Mouse (Mus musculus) fat pad, adult 2 months (tissue): ENCODE measurements at regions not wholly inside any gene's neighbourhood (a gene's known extent, or its start where the extent isn't known, plus 50 kb on each side); places are given as distances from the start of the nearest gene placed in this dataset.
"Not testable (repeated sequence)": the region's sequence is repeated elsewhere in the genome, so short reads cannot be mapped to it uniquely, and the experiment has no call there.

Source experiments
- DNase-seq: peaks from one replicate; pipeline ENCODE4 v3.0.0-alpha.2; 2011; ENCODE audit warnings: low read depth, low spot score; ENCODE audit errors: extremely low read depth

- no peak for DNase-seq
Observed at GRCm38 (mm10) chr4:45654019-45654803, 121.9 kb upstream of the Shb start.

GRCm38 (mm10) chr4:45648884-45649577, 116.8 kb upstream of the Shb start:
- no peak for DNase-seq

- DNase-seq: no peak
Observed at GRCm38 (mm10) chr4:45647514-45647913, 115.2 kb upstream of the Shb start.

GRCm38 (mm10) chr4:45642604-45643003, 110.3 kb upstream of the Shb start:
- DNase-seq: no peak

GRCm38 (mm10) chr4:45641272-45641671, 109.0 kb upstream of the Shb start:
- DNase-seq: no peak

- DNase-seq: no peak
Observed at GRCm38 (mm10) chr4:45640713-45641112, 108.4 kb upstream of the Shb start.

- no peak for DNase-seq
Observed at GRCm38 (mm10) chr4:45639397-45640034, 107.2 kb upstream of the Shb start.

- DNase-seq: no peak
Observed at GRCm38 (mm10) chr4:45638411-45638810, 106.1 kb upstream of the Shb start.

- DNase-seq: no peak
Observed at GRCm38 (mm10) chr4:45631276-45632045, 99.2 kb upstream of the Shb start.

GRCm38 (mm10) chr4:45625633-45626032, 93.4 kb upstream of the Shb start:
- DNase-seq: no peak

GRCm38 (mm10) chr4:45622017-45622416, 89.7 kb upstream of the Shb start:
- DNase-seq: no peak

- DNase-seq: no peak
Observed at GRCm38 (mm10) chr4:45617126-45617525, 84.9 kb upstream of the Shb start.

GRCm38 (mm10) chr4:45613498-45613897, 81.2 kb upstream of the Shb start:
- not testable (repeated sequence) for DNase-seq

- DNase-seq: no peak
Observed at GRCm38 (mm10) chr4:45612132-45612531, 79.9 kb upstream of the Shb start.

GRCm38 (mm10) chr4:45610937-45611336, 78.7 kb upstream of the Shb start:
- no peak for DNase-seq

- DNase-seq: no peak
Observed at GRCm38 (mm10) chr4:45606578-45606977, 74.3 kb upstream of the Shb start.

GRCm38 (mm10) chr4:45605681-45606080, 73.4 kb upstream of the Shb start:
- DNase-seq: no peak

GRCm38 (mm10) chr4:45604271-45604800, 72.1 kb upstream of the Shb start:
- DNase-seq: no peak

GRCm38 (mm10) chr4:45600520-45600919, 68.2 kb upstream of the Shb start:
- no peak for DNase-seq

- no peak for DNase-seq
Observed at GRCm38 (mm10) chr4:45593435-45593991, 61.2 kb upstream of the Shb start.

GRCm38 (mm10) chr4:45592766-45593165, 60.5 kb upstream of the Shb start:
- no peak for DNase-seq
